Mouse (Mus musculus): ENCODE measurements at regions not wholly inside any gene's neighbourhood (a gene's known extent, or its start where the extent isn't known, plus 50 kb on each side); places are given as distances from the start of the nearest gene placed in this dataset.

DNA sequence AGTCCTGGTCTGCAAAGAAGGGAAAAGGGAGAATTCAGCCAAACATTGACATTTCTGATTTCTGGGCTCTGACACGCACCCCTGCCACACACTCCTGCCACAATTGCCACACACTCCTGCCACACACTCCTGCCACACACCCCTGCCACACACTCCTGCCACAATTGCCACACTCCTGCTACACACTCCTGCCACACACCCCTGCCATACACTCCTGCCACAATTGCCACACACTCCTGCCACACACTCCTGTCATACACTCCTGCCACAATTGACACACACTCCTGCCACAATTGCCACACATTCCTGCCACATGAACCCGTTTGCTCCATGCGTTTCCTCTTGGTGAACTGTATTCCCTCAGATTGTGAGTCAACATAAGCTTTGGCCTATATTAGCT, 130.0 kb upstream of the Gm9833 start:
- no peak for TF ChIP-seq POLR2A (IDR thresholded peaks at IDR 0.05; ENCODE audit: borderline replicate concordance, extremely low read depth, low read depth, low read length)
- TF ChIP-seq CTCF (IDR thresholded peaks at IDR 0.05; ENCODE audit: insufficient read depth, low read length): no peak
